Mouse (Mus musculus): ENCODE results near the gene Nle1.

GRCm38 (mm10) chr11:82929633-82929950 lies 21.4 kb upstream of the Nle1 start:
- TF ChIP-seq CTCF (IDR thresholded peaks at IDR 0.05; ENCODE audit: insufficient read depth, low read length) (no peak), POLR2A (IDR thresholded peaks at IDR 0.05; ENCODE audit: borderline replicate concordance, extremely low read depth, low read depth, low read length) (no peak)
